Comparison of ENCODE assay signal across 9 mouse cellular contexts in genomic region chr13:30501860-30502395, GRCm38 (mm10). TPM values are rescaled to one million over a fixed set of nuclear protein-coding genes. Genes with fewer than 3 reads are reported as not detected.
A peak's percentile ranks its signal among the peaks of the same experiment; 100 is the strongest.
DNase-seq lines count a peak whose midpoint lies in the region; ATAC-seq and TF ChIP-seq lines count a peak whose summit lies in the region.
"Had no signal": no experiment of that assay in that cellular context is flagged by ENCODE, and none has a peak within 500 bp of the region (broad histone marks: within the 10 kb centered on the region; RNA-seq: fewer than 3 reads in every experiment).

No protein-coding gene starts in this region.

- no peak overlapping the region for H3K4me3 ChIP-seq in liver, postnatal 0 days (ENCODE audit: low read depth, low read length)
- no peak overlapping the region for H3K4me3 ChIP-seq in liver, embryonic 12.5 days

- no peaks in the 10 kb centered on the region for H3K9me3 ChIP-seq in liver, postnatal 0 days (ENCODE audit: low read length)
- H3K9me3 ChIP-seq in liver, embryonic 12.5 days (replicated peaks): no peaks in the 10 kb centered on the region

- H3K9ac ChIP-seq in liver, postnatal 0 days (replicated peaks): no peak overlapping the region
- no peak overlapping the region for H3K9ac ChIP-seq in liver, embryonic 12.5 days

- no peak overlapping the region for H3K4me2 ChIP-seq in liver, postnatal 0 days (ENCODE audit: low read depth, low read length)
- no peak overlapping the region for H3K4me2 ChIP-seq in liver, embryonic 12.5 days

- TF ChIP-seq EP300 in liver, postnatal 0 days (IDR thresholded peaks at IDR 0.05; ENCODE audit: low read depth): no peak

- TF ChIP-seq CTCF in liver, postnatal 0 days (IDR thresholded peaks at IDR 0.05; ENCODE audit: low read depth): peak; percentile 71

- DNase-seq in gastrocnemius, adult 18-20 months (ENCODE audit: low spot score): peak; percentile 25
- no peak for DNase-seq in gastrocnemius, postnatal 36 days
- no peak for DNase-seq in liver, postnatal 0 days
- peak; percentile 35 for DNase-seq in R1 (ENCODE audit: low read depth, low spot score)
- DNase-seq in urinary bladder, adult 18-20 months (ENCODE audit: low spot score in 2 of 2): no peak

- WGBS in liver, postnatal 0 days (ENCODE audit: insufficient replicate concordance): 34% methylated on average over 7 of the region's 7 CpGs
- 22% methylated on average over 7 of the region's 7 CpGs for WGBS in liver, embryonic 12.5 days (ENCODE audit: insufficient replicate concordance)

- no peaks in the 10 kb centered on the region for H3K36me3 ChIP-seq in liver, postnatal 0 days (replicated peaks; ENCODE audit: insufficient read depth, low read length)
- H3K36me3 ChIP-seq in liver, embryonic 12.5 days: no peaks in the 10 kb centered on the region

- no peaks in the 10 kb centered on the region for H3K27me3 ChIP-seq in liver, postnatal 0 days (ENCODE audit: insufficient read depth, low read length)
- no peaks in the 10 kb centered on the region for H3K27me3 ChIP-seq in liver, embryonic 12.5 days (replicated peaks)

- intact Hi-C loops in gastrocnemius, postnatal 36 days (cut with DNase I): loop anchor here (2.0 kb wide), 1 partner anchor 29 kb away; no protein-coding TSS in a partner anchor

- no peaks in the 10 kb centered on the region for H3K4me1 ChIP-seq in liver, postnatal 0 days (ENCODE audit: insufficient read depth)
- no peaks in the 10 kb centered on the region for H3K4me1 ChIP-seq in liver, embryonic 12.5 days

- no peak for ATAC-seq in liver, postnatal 0 days
- ATAC-seq in liver, embryonic 12.5 days: no peak
- ATAC-seq in megakaryocyte progenitor cell, adult 5-6 weeks (replicated peaks; ENCODE audit: poor library complexity): peak; percentile 61
- ATAC-seq in erythroblast, adult 5-6 weeks (replicated peaks; ENCODE audit: low FRiP score, poor library complexity, severe bottlenecking): no peak; the same call in 1 of the 2 replicates

- no peak overlapping the region for H3K27ac ChIP-seq in liver, postnatal 0 days (ENCODE audit: low read depth)
- no peak overlapping the region for H3K27ac ChIP-seq in liver, embryonic 12.5 days
- H3K27ac ChIP-seq: macrophage had no signal

RNA-seq across cellular contexts. Expression of gene Uqcrfs1, which starts 43.2 kb away (rescaled TPM):
- total RNA-seq in gastrocnemius, adult 18-20 months (2021): 100 to 1,000 TPM; 472 to 526 TPM
- 100 to 1,000 TPM; 527 to 542 TPM for total RNA-seq in gastrocnemius, postnatal 36 days (2021)
- 380 and 395 TPM in 2 replicates for polyA plus RNA-seq in liver, postnatal 0 days (2015; fragmentation: Nextera tagmentation; extraction: Ambion mirVana)
- 200 and 202 TPM in 2 replicates for polyA plus RNA-seq in liver, embryonic 12.5 days (2016; fragmentation: Nextera tagmentation; extraction: Ambion mirVana)
- total RNA-seq in megakaryocyte progenitor cell, adult 5-6 weeks (2015): 196 and 211 TPM in 2 replicates
- 112 and 114 TPM in 2 replicates for total RNA-seq in megakaryocyte progenitor cell, adult 5-6 weeks (2017)
- 54.1 and 56.7 TPM in 2 replicates for total RNA-seq in erythroblast, adult 5-6 weeks (2015; ENCODE audit: low replicate concordance)
- 30.5 and 49.2 TPM in 2 replicates for total RNA-seq in erythroblast, adult 5-6 weeks (2017; ENCODE audit: low replicate concordance)

Comparison
In these comparisons a context has a peak if more than half of its experiments do, and no peak if none do; other contexts are left out.
1. DNase-seq: peak in gastrocnemius, adult 18-20 months (single experiment) and R1 (single experiment); none in gastrocnemius, postnatal 36 days (0 of 2), liver, postnatal 0 days (single experiment) and urinary bladder, adult 18-20 months (0 of 2).